Mouse (Mus musculus) liver, embryonic 13.5 days (tissue): Measurements from ENCODE around the gene Cemip2. TPM values are rescaled to one million over a fixed set of nuclear protein-coding genes. Genes with fewer than 3 reads are reported as not detected.
A peak's percentile ranks its signal among the peaks of the same experiment; 100 is the strongest.

Experiments
- ATAC-seq: fragments of 200-750 bp; cut with Nextera tagmentation; 2 replicates; pipeline ENCODE4 v1.8.0; 2017; ENCODE audit warnings: low read depth, mild to moderate bottlenecking, moderate number of reproducible peaks, moderate library complexity
- DNase-seq: peaks from one replicate; pipeline ENCODE4 v3.0.0; 2022
- H3K27ac ChIP-seq: fragments of 300-500 bp; sonication (generic); 2 replicates; pipeline ENCODE4 v1.5.1; 2015; ENCODE audit warnings: moderate library complexity, mild to moderate bottlenecking, inconsistent platforms
- H3K27me3 ChIP-seq: fragments of 300-500 bp; sonication (generic); 2 replicates; pipeline ENCODE4 v1.6.1; 2015; ENCODE audit warnings: mild to moderate bottlenecking, inconsistent platforms
- H3K36me3 ChIP-seq: fragments of 300-500 bp; sonication (generic); 2 replicates; pipeline ENCODE4 v1.6.1; 2015; ENCODE audit warnings: mild to moderate bottlenecking, inconsistent platforms
- H3K4me1 ChIP-seq: fragments of 300-500 bp; sonication (generic); replicated peaks from 2 replicates; pipeline ENCODE4 v1.6.1; 2015; ENCODE audit warnings: inconsistent platforms
- H3K4me2 ChIP-seq: fragments of 300-500 bp; sonication (generic); 2 replicates; pipeline ENCODE4 v1.6.1; 2015; ENCODE audit warnings: inconsistent platforms, mild to moderate bottlenecking, moderate library complexity
- H3K4me3 ChIP-seq: fragments of 300-500 bp; sonication (generic); replicated peaks from 2 replicates; pipeline ENCODE4 v1.5.1; 2015; ENCODE audit warnings: mild to moderate bottlenecking, inconsistent platforms
- H3K9ac ChIP-seq: fragments of 300-500 bp; sonication (generic); 2 replicates; pipeline ENCODE4 v1.6.1; 2015; ENCODE audit warnings: mild to moderate bottlenecking, inconsistent platforms
- H3K9me3 ChIP-seq: fragments of 300-500 bp; sonication (generic); replicated peaks from 2 replicates; pipeline ENCODE4 v1.6.1; 2016; ENCODE audit warnings: inconsistent platforms
- WGBS: fragments of 180-500 bp; shearing (Covaris S2); methylation state at CpG from one replicate; pipeline ENCODE4 v1.1.7; 2015; ENCODE audit not compliant: insufficient replicate concordance; 5-methylcytosine and 5-hydroxymethylcytosine counted together
- polyA plus RNA-seq: library from polyadenylated mRNA; unstranded; fragments of >200 nt; fragmentation: Nextera tagmentation; extraction: Ambion mirVana; gene quantifications from 2 replicates; pipeline ENCODE4 v1.2.1, GENCODE M21; 2015

Cemip2 gene
- polyA plus RNA-seq, 1 experiment from 2014 or later, result 7.2 TPM

- H3K27me3 ChIP-seq, result no peaks in the 10 kb centered on the region
- H3K9me3 ChIP-seq, result no peaks in the 10 kb centered on the region
- H3K4me2 ChIP-seq, result no peak overlapping the region
- no peak overlapping the region for H3K4me3 ChIP-seq
- no peaks in the 10 kb centered on the region for H3K4me1 ChIP-seq
- H3K9ac ChIP-seq, result no peak overlapping the region
- no peak for DNase-seq
- WGBS, result 44% methylated on average over 3 of the region's 3 CpGs
- H3K36me3 ChIP-seq, result no peaks in the 10 kb centered on the region
- ATAC-seq, result no peak
- no peak overlapping the region for H3K27ac ChIP-seq
These were observed 104.9 kb downstream of the Cemip2 start for GRCm38 (mm10) chr19:21883053-21883452.

GRCm38 (mm10) chr19:21883922-21884321 lies 105.8 kb downstream of the Cemip2 start:
- WGBS, result 50% methylated on average over 2 of the region's 2 CpGs
- Histone ChIP-seq H3K9ac (no peak overlapping the region), H3K27ac (no peak overlapping the region), H3K4me1 (no peaks in the 10 kb centered on the region), H3K4me3 (no peak overlapping the region), H3K36me3 (no peaks in the 10 kb centered on the region), H3K27me3 (no peaks in the 10 kb centered on the region), H3K9me3 (no peaks in the 10 kb centered on the region), H3K4me2 (no peak overlapping the region)
- no peak for DNase-seq
- ATAC-seq, result no peak

- Histone ChIP-seq H3K4me2 (no peak overlapping the region), H3K27me3 (no peaks in the 10 kb centered on the region), H3K27ac (no peak overlapping the region), H3K9me3 (no peaks in the 10 kb centered on the region), H3K36me3 (no peaks in the 10 kb centered on the region), H3K4me3 (no peak overlapping the region), H3K4me1 (no peaks in the 10 kb centered on the region), H3K9ac (no peak overlapping the region)
- whole genome bisulfite sequencing, result 60% methylated on average over 4 of the region's 4 CpGs
- ATAC-seq, result no peak
- DNase-seq, result no peak
These were observed 106.2 kb downstream of the Cemip2 start for GRCm38 (mm10) chr19:21884385-21884784.

- DNase-seq (no peak), ATAC-seq (no peak)
- H3K27ac ChIP-seq, result no peak overlapping the region
- no peaks in the 10 kb centered on the region for H3K9me3 ChIP-seq
- WGBS, result 27% methylated on average over 4 of the region's 4 CpGs
- no peak overlapping the region for H3K4me3 ChIP-seq
- H3K36me3 ChIP-seq, result no peaks in the 10 kb centered on the region
- no peak overlapping the region for H3K9ac ChIP-seq
- no peak overlapping the region for H3K4me2 ChIP-seq
- no peaks in the 10 kb centered on the region for H3K27me3 ChIP-seq
- H3K4me1 ChIP-seq, result no peaks in the 10 kb centered on the region
These were observed 108.1 kb downstream of the Cemip2 start for GRCm38 (mm10) chr19:21886166-21886657.

- H3K4me2 ChIP-seq, result no peak overlapping the region
- DNase-seq (no peak), ATAC-seq (0 out of 2 replicates have a peak, but pooled peaks have one; percentile 31)
- no peaks in the 10 kb centered on the region for H3K4me1 ChIP-seq
- no peak overlapping the region for H3K4me3 ChIP-seq
- no peaks in the 10 kb centered on the region for H3K36me3 ChIP-seq
- H3K27me3 ChIP-seq, result no peaks in the 10 kb centered on the region
- WGBS, result 5% methylated on average over 2 of the region's 2 CpGs
- H3K27ac ChIP-seq, result no peak overlapping the region
- no peaks in the 10 kb centered on the region for H3K9me3 ChIP-seq
- H3K9ac ChIP-seq, result no peak overlapping the region
These were observed 112.6 kb downstream of the Cemip2 start for GRCm38 (mm10) chr19:21890699-21891098.

GRCm38 (mm10) chr19:21894792-21895191 lies 116.7 kb downstream of the Cemip2 start:
- ATAC-seq, result no peak
- 69% methylated on average over 3 of the region's 3 CpGs for WGBS

GRCm38 (mm10) chr19:21895540-21895939 lies 117.4 kb downstream of the Cemip2 start:
- H3K4me1 ChIP-seq, result 0 out of 2 replicates have a peak, but pooled peaks cover 3% of the 10 kb centered on the region
- no peaks in the 10 kb centered on the region for H3K36me3 ChIP-seq
- ATAC-seq (no peak), DNase-seq (no peak)
- no peak overlapping the region for H3K4me2 ChIP-seq
- no peak overlapping the region for H3K4me3 ChIP-seq
- no peaks in the 10 kb centered on the region for H3K27me3 ChIP-seq
- H3K9me3 ChIP-seq, result no peaks in the 10 kb centered on the region
- H3K27ac ChIP-seq, result no peak overlapping the region
- 23% methylated on average over 5 of the region's 5 CpGs for WGBS
- no peak overlapping the region for H3K9ac ChIP-seq

More at GRCm38 (mm10) chr19:21894792-21895191, 116.7 kb downstream of the Cemip2 start:
- Histone ChIP-seq H3K9ac (no peak overlapping the region), H3K9me3 (no peaks in the 10 kb centered on the region), H3K4me1 (0 out of 2 replicates have a peak, but pooled peaks cover 3% of the 10 kb centered on the region), H3K27ac (no peak overlapping the region), H3K27me3 (no peaks in the 10 kb centered on the region), H3K36me3 (no peaks in the 10 kb centered on the region), H3K4me2 (no peak overlapping the region), H3K4me3 (no peak overlapping the region)
- DNase-seq, result no peak

- DNase-seq (no peak), ATAC-seq (no peak)
- Histone ChIP-seq H3K4me2 (no peak overlapping the region), H3K4me1 (0 out of 2 replicates have a peak, but pooled peaks cover 3% of the 10 kb centered on the region), H3K4me3 (no peak overlapping the region), H3K9ac (no peak overlapping the region), H3K27me3 (no peaks in the 10 kb centered on the region), H3K27ac (no peak overlapping the region), H3K36me3 (no peaks in the 10 kb centered on the region), H3K9me3 (no peaks in the 10 kb centered on the region)
- WGBS, result 11% methylated on average over 7 of the region's 7 CpGs
These were observed 119.1 kb downstream of the Cemip2 start for GRCm38 (mm10) chr19:21897122-21897827.

GRCm38 (mm10) chr19:21898015-21898939 lies 120.1 kb downstream of the Cemip2 start:
- H3K27ac ChIP-seq, result no peak overlapping the region
- no peak overlapping the region for H3K9ac ChIP-seq
- H3K4me1 ChIP-seq, result 0 out of 2 replicates have a peak, but pooled peaks cover 3% of the 10 kb centered on the region
- ATAC-seq (no peak), DNase-seq (no peak)
- no peaks in the 10 kb centered on the region for H3K27me3 ChIP-seq
- no peaks in the 10 kb centered on the region for H3K9me3 ChIP-seq
- H3K4me2 ChIP-seq, result no peak overlapping the region
- 66% methylated on average over 12 of the region's 12 CpGs for WGBS
- no peaks in the 10 kb centered on the region for H3K36me3 ChIP-seq
- no peak overlapping the region for H3K4me3 ChIP-seq
